ENCODE assay signal across 8 mouse cellular contexts in genomic region chr5:74067831-74068713, GRCm38 (mm10). TPM values are rescaled to one million over a fixed set of nuclear protein-coding genes. Genes with fewer than 3 reads are reported as not detected.
DNase-seq lines count a peak whose midpoint lies in the region; ATAC-seq lines count a peak whose summit lies in the region.

Gene Usp46, minus strand, starts transcription at chr5:74068431.

- H3K4me3 ChIP-seq in hindbrain, embryonic 16.5 days (ENCODE audit: low read length), result peak within 1 kb of the TSS; percentile 72

- H3K4me1 ChIP-seq in hindbrain, embryonic 16.5 days (ENCODE audit: control insufficient read depth, insufficient read depth, low read depth, low read length), result peaks cover 25% of the 10 kb centered on the region

- under 1% methylated on average over 73 of the region's 89 CpGs for WGBS in hindbrain, embryonic 16.5 days

- peak within 1 kb of the TSS; percentile 96 for H3K9ac ChIP-seq in hindbrain, embryonic 16.5 days (ENCODE audit: low read depth, low read length)

- intact Hi-C loops in left cerebral cortex, postnatal 14 days (cut with DNase I), result loop anchor here (5.0 kb wide), 2 partner anchors 209 to 211 kb away; no protein-coding TSS in a partner anchor

- H3K27ac ChIP-seq in hindbrain, embryonic 16.5 days (ENCODE audit: low read depth, low read length), result peak within 1 kb of the TSS; percentile 87

- H3K4me2 ChIP-seq in hindbrain, embryonic 16.5 days (ENCODE audit: low read length), result peak within 1 kb of the TSS; percentile 91

- H3K27me3 ChIP-seq in hindbrain, embryonic 16.5 days (replicated peaks; ENCODE audit: control insufficient read depth, insufficient read depth, low read length), result no peaks in the 10 kb centered on the region

- no peaks in the 10 kb centered on the region for H3K9me3 ChIP-seq in hindbrain, embryonic 16.5 days (ENCODE audit: control insufficient read depth, low read length)

- DNase-seq in cerebellum, postnatal 4 days (ENCODE audit: low spot score in 2 of 2), result peak; percentile 75 to 83
- DNase-seq in gastrocnemius, adult 8-10 months (ENCODE audit: low spot score in 2 of 2), result peak; percentile 71 to 75
- DNase-seq in left cerebral cortex, postnatal 14 days (ENCODE audit: low spot score in 2 of 2), result peak; percentile 34 to 80
- DNase-seq in right cerebral cortex, postnatal 10 days (ENCODE audit: low spot score in 2 of 2), result peak; percentile 83 to 86
- peak; percentile 89 for DNase-seq in urinary bladder, postnatal 14 days (ENCODE audit: low spot score)

- peak; percentile 80 for ATAC-seq in activated CD4-positive, CD25-positive, alpha-beta regulatory T cell, adult 4 months
- ATAC-seq in hindbrain, embryonic 16.5 days, result peak; percentile 91
- ATAC-seq in megakaryocyte progenitor cell, adult 5-6 weeks (replicated peaks; ENCODE audit: poor library complexity), result peak; percentile 47

- no peaks in the 10 kb centered on the region for H3K36me3 ChIP-seq in hindbrain, embryonic 16.5 days (ENCODE audit: control insufficient read depth, insufficient read depth, low read length)

RNA-seq across cellular contexts. Expression of gene Usp46, which starts in this region (rescaled TPM):
- polyA plus RNA-seq in activated CD4-positive, CD25-positive, alpha-beta regulatory T cell, adult 4 months (2017; shearing (Covaris generic)), result 10 to 100 TPM in 1 of 2 experiments, 1 to 10 TPM in 1; 8.4 to 10.6 TPM
- total RNA-seq in gastrocnemius, adult 8-10 months (2022), result 10 to 100 TPM; 10.0 to 20.5 (median 14.1) TPM
- 37.7 and 40.6 TPM in 2 replicates for polyA plus RNA-seq in hindbrain, embryonic 16.5 days (2015; fragmentation: Nextera tagmentation; extraction: Ambion mirVana)
- total RNA-seq in left cerebral cortex, postnatal 14 days (2021), result 100 to 1,000 TPM; 155 TPM
- total RNA-seq in megakaryocyte progenitor cell, adult 5-6 weeks (2015), result 20.5 and 25.0 TPM in 2 replicates
- total RNA-seq in megakaryocyte progenitor cell, adult 5-6 weeks (2017), result 14.2 and 21.7 TPM in 2 replicates

Comparison
In these comparisons a context has a peak if more than half of its experiments do, and no peak if none do; other contexts are left out.
1. Peak in every context shown above with its lines: DNase-seq, ATAC-seq, H3K4me3 ChIP-seq and H3K27ac ChIP-seq.
2. RNA of gene Usp46 (total RNA-seq): 155 TPM in left cerebral cortex, postnatal 14 days; 14.2 to 25.0 TPM in megakaryocyte progenitor cell, adult 5-6 weeks and 10.0 to 20.5 TPM in gastrocnemius, adult 8-10 months; every median in the first group is over 4 times any median in the second.